Mouse (Mus musculus) right cerebral cortex, adult 18-20 months (tissue): ENCODE data around the gene Med27.
"Not testable (repeated sequence)": the region's sequence is repeated elsewhere in the genome, so short reads cannot be mapped to it uniquely, and the experiment has no call there.

Experiments used
- DNase-seq: peaks from one replicate; pipeline ENCODE4 v3.0.0; 2022; ENCODE audit warnings: mixed read lengths

Med27 gene

DNA sequence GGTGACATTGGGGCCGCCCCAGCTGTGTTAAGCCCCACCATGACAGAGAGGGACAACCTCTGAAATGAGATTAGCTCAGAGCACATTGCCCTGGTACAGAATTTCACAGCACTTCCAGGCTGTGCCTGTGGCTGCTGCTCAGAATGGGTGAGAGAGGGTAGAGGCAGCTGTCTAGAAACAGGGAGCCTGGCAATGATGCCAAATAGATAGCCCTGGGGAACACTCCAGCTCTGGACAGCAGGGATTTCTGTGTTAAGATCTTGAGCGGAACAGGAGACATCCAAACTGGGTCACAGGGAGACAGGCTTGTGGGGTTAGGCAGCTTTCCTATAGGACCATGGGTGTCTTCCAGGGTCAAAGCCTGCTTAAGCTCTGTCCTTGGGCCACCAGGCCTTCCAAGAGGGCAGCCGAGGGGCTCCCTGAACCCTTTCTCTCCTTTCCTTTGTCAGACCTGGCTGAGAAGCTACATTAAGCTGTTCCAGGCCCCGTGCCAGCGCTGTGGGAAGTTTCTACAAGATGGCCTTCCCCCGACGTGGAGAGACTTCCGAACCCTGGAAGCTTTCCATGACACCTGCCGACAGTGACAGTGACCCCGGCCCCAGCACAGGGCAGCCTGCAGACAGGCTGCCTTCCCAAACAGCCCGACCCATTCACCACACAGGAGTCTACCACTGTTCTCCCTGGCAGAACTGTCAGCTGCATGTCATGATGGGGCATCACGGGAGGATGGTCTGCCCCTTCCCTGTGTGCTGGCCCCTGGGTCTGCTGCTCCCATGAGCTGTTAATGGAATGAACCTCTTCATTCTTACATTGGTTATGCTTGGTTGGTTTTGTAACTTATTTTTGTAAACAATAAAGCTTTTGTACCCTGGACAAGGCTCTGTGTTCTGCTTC lies 177.5 kb downstream of the Med27 start:
- DNase-seq = no peak

DNA sequence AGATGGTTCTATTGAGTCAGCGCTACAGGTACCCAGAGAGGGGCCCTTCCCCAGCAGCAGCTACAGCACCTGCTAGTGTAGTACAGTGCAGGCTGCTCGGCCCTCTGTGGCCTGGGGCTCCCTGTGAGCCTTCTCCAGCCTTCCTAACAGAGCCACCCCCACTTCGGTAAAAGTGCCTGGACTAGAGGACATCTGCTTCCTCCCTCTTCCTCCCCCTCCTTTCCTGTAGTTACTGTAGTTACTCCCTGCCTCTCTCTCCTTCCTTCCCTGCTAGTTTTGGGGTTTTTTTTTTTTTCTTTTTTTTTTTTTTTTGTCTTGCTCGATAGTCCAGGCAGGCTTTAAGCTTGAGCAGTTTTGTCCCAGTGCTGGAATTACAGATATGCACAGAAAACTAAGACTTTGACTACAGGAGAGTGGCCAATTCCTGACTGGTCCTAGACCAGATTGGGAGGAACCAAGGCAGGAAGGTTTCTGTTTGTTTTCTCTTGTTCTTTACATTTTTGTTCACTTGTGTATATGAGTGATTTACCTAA lies 178.7 kb downstream of the Med27 start:
- no peak for DNase-seq

DNA sequence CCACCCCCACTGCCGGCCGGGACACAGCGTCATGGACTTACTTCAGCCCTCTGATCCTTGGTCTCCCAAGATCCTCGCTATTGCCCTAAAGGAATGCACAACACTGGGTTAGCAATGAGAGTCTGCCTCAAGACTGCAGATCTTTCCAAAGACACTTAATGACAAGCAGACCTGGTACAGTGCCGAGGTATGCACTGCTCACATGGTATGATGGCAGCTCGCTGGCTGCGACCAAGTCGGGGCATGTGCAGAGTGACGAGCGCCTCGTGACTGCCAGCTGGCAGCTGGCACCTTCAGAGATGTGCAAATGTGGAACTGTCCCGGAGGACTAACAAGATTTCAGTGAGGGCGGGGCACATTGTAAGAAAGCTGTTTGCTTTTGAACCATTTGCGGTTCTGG lies 179.6 kb downstream of the Med27 start:
- peak; percentile 79 for DNase-seq

DNA sequence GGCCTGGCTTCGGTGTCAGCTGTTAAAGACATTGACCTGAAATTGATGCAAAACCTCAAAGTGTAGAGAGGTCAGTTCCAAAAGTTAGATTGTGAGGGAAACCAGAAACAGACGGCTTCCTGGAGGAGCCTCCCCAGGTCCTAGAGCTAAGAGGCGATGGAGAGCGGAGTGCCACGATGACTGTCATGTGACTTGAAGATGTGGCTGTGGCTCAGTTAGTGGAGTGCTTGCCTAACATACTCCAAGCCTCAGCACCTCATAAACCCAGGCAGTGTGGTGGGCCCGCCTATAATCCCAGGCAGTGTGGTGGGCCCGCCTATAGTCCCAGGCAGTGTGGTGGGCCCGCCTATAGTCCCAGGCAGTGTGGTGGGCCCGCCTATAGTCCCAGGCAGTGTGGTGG lies 180.9 kb downstream of the Med27 start:
- DNase-seq = not testable (repeated sequence)

DNA sequence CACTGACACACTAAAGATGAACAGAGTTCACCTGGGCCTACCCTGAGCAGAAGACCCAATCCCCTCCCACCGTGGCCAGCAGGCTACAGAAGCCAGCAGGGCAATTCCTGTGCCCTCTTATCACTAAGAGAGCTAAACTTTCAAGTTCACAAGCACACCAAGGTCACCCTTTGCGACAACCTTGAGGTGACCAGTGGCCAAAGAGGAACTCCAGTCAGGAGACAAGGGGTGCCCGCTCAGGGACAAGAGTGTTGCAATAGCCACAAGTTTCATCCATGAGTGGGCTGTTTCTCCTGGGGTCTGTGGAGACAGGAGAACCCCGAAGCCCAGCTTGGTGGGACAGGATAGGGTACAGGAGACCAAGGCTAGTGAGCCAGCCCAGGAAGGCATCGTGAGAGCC lies 182.2 kb downstream of the Med27 start:
- no peak for DNase-seq

DNA sequence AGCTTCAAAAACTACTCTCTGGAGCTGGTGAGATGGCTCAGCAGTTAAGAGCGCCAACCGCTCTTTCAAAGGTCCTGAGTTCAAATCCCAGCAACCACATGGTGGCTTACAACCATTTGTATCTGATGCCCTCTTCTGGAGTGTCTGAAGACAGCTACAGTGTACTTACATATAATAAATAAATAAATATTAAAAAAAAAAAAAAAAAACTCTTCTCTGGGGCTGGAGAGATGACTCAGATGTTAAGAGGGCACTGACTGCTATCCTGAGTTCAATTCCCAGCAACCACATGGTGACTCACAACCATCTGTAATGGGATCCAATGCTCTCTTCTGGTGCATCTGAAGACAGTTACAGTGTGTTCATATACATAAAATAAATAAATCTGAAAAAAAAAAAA lies 183.2 kb downstream of the Med27 start:
- DNase-seq = not testable (repeated sequence)

DNA sequence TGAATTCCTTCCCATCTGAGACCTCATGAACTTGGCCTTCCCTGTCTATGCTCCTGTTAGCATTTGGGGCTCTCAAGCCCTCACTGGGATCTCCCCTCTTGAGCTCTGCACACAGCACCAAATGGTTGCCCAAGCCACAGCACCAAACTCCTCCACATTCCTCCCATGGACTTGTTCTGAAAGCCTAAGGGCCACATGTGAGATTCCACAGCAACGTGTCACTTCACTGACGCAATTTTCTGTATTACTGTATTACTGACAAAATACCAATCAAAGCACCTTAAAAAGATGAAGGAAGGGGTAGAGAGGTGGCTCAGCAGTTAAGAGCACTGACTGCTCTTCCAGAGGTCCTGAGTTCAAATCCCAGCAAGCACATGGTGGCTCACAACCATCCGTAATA lies 185.6 kb downstream of the Med27 start:
- no peak for DNase-seq

DNA sequence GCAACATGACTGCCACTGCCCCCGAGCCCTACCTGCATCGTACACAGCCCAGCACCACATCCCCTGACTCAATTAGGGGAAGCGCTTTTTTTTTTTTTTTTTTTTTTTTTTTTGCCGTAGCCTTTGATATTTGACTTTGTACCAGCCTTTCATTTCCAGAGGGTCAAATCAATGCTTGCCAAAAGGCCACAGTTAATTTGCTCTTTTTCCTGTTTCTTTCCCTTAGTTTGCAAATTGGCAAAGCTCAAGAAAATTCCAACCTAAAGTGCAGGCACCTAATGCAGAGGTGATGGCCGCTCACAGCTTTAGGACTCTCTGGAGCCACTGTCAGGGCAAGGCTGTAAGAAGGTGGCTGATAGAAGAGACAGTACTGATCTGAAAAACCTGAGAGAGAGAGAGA lies 186.3 kb downstream of the Med27 start:
- no peak for DNase-seq

DNA sequence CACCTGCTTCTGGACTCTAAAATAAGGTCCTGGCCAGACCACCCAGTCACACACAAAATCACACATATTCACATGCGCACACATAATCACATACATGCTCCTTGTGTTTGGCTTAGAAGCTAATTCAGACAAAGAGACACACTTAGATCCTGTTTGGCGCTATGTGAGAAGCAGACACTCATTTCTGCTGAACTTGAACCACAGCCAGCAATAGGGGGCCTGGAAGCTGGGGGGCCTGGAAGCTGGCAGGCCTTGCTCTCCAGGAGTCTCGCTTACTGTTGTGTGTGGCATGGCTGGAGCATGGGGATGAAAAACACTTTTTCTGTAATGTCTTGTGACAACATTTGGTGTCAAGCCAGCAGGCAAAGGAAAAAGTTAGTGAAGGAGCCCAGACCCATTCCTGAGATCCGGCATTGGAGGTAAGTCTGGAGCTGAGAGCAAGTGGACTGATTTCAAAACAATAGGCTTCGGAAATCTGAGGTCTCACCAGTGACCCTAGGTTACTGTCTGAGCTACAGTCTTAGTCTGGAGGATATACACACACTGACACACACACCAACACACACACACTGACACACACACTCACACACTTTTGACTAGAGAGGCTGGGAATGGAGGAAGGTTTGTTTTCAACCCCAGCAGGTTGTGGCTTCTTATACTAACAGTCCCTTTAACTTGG lies 189.1 kb downstream of the Med27 start:
- no peak for DNase-seq

DNA sequence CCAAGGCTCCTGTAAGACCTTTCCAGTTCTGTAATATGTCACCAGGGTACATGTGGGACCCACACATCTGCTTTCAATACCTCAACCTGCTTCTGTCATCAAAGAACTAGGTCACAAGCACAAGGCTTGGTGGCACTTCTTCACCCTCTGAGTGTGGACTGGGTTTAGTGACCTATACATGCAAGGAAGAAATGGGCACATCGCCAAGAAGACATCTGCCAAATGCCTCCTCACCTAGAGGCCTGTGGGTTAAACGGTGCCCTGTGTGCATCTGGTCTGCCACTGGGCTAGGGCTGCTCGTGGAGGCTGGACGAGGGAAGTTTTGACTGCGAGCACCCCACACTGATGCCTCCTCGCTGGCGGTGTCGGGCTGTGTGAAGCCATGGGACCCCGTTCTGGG lies 189.9 kb downstream of the Med27 start:
- DNase-seq = no peak

DNA sequence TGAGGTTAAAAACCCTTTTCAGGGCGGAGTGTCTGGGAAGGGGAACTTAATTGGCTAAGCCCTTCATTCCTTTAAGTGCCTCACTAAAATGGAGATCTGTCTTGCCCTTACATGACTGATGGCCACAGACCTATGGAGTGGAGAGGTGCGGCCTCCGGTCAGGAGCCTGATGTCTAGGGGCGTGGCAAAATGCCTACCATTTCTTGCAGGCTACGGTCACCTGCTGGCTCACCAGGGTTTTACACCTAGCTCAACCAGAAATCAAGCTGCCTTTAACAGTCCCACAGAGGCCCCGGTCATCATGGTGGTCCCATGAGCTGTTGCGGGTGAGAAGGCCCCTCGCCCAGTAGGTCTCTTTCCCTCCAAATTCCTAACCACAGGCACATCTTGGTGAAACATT lies 190.7 kb downstream of the Med27 start:
- no peak for DNase-seq

DNA sequence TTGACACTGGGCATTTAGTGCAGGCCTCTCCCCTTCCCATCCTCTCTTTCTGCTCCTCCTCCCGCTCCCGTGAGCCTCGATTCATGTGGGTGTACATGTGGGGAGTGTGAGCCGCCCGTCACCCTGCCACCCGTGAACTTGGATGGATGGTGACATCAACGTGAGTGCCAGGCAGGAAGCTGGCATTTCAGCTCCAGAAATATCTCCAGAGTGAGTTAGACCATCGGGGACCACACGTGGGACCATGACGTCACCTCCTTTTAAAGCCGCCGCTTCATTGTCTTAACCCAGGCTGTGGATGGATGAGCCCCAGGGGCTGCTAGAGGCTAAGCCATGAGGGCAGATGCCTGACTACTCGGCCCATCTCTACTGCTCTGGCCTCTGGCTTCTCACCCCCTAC lies 195.4 kb downstream of the Med27 start:
- DNase-seq = peak; percentile 71

DNA sequence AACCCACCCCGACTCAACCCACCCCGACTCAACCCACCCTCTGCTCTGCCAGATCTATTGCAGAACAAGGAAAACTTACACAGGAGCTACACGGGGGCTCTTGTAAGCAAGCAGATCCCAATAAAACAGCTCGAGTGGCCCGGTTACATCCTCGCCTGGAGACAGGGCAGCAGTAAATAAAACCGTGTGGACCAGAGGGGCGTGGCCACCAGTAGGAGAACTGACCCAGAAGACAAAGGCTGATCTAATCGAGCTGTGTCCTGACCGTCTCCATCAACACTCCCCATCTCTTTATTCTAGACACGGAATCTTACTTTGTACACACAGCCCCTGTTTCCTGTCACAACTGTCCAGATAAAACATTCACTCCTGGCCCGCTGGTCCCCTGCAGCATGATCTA lies 200.0 kb downstream of the Med27 start:
- DNase-seq = no peak

DNA sequence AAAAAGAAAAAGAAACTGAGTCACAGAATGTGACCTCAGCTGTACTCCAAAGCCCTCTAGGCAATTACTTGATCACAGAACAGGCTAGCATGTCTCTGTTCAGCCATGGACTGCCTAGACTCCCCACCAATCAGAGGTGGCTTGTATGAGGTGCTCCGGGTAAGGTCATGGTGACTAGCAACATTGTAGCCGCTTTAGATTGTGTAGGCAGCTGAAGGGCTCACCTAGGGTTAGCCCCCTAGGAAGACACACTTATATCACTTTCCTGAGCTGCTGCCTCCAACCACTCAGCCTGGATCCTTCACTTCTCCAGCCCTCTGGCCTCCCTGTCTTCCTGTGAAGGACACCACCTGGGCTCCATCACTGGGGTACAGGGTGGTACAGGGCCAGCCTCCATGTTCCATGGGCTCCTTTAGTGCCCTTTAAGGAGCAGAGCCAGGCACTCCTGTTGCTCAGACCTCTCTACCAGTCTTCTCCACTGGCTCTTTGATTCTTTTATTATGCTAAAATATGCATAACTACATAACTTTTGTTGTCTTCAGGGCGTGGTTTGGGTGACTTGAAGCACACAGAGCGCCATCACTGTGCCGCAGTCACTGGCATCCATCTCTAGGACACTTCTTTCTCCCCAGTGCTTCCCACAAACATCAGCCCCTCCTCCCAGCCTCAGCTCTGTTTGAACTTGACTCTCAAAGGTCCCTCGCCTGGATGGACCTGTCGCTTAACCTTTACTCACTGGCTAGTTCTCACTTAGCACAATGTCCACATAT lies 205.4 kb downstream of the Med27 start:
- DNase-seq = no peak

DNA sequence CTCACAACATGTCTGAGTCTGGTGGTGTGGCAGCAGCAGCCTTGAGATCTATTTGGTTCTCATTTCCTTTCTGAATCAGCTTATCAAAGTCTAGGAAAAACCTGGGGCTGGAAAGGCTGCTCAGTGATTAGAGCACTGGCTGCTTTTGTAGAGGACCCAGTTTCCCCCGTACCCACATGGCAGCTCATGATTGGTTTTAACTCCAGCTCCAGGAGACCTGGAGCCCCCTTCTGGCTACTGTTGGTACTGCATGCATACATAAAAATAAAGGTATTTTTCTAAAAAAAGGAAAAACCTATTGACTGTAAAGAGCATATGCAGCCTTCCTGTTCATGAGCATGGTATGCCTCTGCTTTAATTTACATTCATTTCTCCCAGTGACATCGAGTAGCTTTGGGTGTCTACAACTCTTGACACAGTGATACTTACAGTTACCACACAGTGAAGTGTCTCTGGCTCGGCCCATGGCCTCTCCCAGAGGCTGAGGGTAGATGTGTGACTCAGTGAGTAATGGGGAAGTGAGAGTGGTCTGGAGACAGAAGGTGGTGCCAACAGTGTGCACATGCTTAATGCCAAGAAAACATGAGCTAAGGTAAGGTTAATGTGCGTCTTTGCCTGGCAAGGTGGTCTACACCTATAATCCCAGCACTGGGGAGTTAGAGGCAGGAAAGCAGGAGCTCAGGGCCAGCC lies 207.5 kb downstream of the Med27 start:
- DNase-seq = no peak

DNA sequence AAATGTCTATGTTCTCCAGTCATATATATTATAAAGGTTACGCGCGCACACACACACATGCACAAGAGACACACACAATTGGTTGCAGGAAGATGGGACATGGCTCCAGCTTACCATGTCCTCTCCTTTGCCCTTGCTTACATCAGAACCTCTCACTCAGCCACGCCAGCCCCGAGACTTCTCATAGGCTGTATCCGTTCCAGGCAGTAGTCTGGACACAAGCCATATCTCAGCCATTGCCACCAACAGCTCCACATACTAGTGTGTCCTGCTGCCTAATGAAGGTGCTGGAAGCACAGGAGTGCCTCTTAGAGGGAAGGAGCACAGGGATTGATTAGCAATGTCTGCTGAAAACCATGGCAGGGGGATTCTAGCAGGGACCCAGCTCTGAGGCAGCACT lies 211.9 kb downstream of the Med27 start:
- no peak for DNase-seq

DNA sequence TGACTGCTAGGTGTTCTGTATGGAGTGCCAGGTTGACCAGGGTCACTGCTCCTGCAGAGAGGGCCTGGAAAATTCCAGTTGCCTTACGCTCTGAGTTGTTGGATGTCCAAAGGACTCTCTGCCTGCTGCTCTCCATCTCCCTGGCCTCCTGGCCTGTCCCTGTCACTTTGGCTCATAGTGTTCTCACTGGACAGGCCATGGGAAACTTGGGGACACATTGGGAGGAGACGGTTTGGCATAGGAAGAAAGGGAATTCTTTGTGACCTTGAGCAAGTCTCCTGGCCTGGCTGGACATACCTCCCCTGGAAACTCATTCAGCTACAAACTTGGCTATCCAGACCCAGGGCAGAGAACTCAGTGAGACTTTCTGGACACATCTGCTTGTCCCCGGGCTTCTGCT lies 213.3 kb downstream of the Med27 start:
- no peak for DNase-seq

DNA sequence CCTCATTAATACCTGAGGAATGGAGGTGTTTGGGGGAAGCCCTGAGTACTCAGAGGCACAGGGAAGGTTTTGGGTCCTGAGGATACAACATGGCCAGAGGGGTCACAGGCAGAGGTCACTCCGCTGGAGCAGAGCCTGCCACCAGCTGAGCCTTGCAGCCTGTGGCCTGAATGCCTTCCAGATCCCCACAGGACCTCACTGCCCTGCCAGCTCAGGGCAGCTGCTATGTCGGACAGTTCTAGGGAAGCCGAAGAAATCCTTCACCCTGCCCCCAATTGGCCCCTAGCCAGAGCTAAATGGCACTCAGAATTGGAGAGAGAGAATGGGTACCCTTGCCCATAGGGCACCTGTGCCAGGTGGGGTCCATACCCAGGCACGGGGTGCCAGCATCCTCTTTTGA lies 214.8 kb downstream of the Med27 start:
- DNase-seq = no peak

DNA sequence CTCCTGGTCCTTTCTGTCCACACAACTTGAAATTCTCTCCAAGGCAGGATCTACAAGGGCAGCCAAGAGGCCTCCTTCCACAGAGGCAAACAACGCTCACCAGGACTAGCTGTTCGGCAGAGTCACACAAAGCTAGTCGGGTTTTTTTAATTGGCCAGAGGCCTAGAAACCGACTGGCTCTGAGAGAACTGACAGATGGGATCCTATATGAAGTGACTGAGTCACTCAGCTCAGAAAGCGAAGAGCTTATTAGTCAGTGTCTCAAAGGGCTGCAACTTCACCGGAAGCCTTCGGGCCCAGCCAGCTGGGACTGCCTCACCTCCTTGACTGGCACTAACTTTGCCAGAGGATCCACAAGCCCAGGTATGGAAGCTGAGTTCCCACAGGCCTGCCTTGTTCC lies 217.4 kb downstream of the Med27 start:
- peak; percentile 83 for DNase-seq

DNA sequence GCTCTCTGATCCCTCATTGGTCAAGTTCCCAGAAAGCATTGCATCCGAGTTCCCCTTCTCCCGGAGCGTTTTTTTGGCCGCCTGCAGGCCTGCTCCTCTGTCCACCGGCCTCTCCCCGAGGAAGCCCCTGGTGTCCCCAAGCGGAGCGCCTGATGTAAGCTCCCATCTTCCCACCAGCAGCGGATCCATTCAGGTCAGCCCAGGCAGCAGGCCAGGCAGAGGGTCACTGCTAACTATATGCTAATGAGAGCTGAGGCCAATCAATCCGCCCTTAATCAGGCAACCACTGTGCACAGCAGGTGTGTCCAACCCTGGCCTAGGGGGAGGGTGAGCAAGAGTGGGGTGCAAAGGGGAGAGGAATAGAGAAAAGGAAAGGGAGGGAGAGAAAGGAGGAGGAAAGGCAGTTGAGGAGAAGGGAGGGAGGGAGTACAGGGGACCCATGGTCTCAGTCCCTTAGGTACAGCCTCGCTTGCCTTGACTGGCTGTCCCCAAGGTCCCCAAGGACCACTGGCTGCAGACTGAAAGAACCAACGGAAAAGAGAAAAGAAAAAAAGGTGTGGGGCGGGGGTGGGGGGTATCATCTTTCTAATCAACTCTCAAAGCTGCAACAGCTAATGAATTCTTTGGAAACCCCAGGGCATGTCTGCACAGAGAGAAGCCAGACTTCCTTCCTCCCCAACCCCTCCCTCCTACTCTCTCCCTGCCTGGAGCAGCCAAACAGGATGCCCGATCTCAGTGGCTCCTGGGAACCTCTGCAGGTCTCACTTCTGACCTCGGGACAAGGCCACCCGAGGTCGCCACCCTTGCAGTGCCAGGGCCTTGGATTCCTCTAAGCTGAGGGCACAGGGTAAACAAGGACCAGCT lies 219.2 kb downstream of the Med27 start:
- no peak for DNase-seq

DNA sequence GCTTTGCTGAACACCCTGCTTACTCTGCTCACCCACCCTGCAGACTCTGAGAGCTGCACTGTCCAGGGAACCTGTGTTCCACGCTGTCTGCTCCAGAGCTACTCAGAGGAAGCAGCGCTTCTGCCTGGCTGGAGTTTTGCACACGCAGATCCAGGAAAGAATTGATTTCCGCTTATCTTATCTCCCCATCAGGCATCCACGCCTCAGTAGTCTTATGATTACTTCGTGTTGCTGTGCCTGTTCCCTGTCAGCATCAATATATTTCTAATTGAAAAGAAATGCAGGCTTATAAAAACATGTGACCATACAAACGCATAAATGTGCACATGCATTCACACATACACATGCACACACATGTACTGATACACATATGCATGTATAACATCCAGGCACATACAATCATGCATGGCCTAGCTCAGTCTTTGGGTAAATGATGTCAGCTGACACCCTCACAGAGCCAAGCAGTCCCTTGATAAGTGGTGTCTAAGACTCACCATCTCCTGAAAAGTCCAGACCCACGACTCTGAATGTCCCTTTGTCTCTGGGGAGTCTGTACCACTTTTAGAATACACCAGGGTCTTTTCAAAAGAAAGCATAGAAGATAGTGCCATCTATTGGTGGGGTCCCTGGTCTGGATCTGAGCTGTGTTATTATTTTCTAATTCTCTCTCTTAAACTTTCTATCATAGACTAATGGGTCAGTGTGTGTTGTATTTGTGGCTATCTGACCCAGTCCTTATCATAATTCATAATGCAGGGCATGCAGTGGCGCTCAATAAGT lies 225.5 kb downstream of the Med27 start:
- no peak for DNase-seq
